Mouse (Mus musculus) gastrocnemius, postnatal 4 days (tissue): ENCODE data around the gene Xcl1. TPM values are rescaled to one million over a fixed set of nuclear protein-coding genes. Genes with fewer than 3 reads are reported as not detected.
"Not testable (repeated sequence)": the region's sequence is repeated elsewhere in the genome, so short reads cannot be mapped to it uniquely, and the experiment has no call there.

ENCODE experiments used
- DNase-seq, 2 experiments: peaks; one replicate each; pipeline ENCODE4 v3.0.0; 2021 to 2022; ENCODE audit warnings: low spot score in 2 of 2, mixed read lengths in 2 of 2
- long read RNA-seq, 2 experiments: library from polyadenylated mRNA; stranded (forward); transcript quantifications; one replicate each; pipeline ENCODE4 v2.0.0; 2021
- total RNA-seq, 2 experiments: library from RNA; stranded (reverse); gene quantifications; 2 replicates each; pipeline ENCODE4 v1.2.3; 2021

The Xcl1 gene
- total RNA-seq: not detected
- long read RNA-seq, experiment 1: 0 reads
- long read RNA-seq, experiment 2: 0 reads

DNA sequence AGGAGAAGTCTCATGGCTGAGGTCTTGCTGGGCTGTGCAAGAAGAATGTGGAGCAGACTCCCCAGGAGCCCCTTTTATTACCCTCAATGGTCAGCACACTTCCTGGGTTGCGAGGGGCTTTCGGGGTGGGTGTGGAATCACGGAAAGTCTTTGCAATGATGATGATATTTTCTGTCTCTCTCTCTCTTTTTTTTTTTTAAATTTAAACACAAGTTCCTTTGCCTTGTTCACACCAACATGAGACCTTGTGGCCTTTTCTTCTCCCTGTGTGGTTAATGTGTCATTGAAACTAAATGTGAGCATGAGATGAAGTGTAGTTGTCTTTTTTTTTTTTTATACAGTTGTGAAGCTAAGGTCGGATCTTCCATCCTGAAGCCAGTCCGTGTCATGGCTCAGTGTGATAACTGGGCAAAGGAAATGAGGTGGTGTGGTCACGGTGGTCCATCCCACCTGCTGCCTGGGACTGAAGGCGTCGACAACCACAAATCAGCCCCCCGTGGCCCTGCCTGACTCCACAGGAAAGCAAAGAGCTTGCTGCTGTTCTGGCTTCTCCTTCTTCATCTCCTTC, at the start of gene Xcl1:
Gene Xcl1, minus strand, starts transcription at position 51 of the 568 bp plus-strand sequence.
- no peak for DNase-seq

- DNase-seq: not testable (repeated sequence)
Measured at GRCm38 (mm10) chr1:164984681-164985080, 49.4 kb upstream of the Xcl1 start.

GRCm38 (mm10) chr1:164977351-164977750, 42.0 kb upstream of the Xcl1 start:
- DNase-seq: no peak

DNA sequence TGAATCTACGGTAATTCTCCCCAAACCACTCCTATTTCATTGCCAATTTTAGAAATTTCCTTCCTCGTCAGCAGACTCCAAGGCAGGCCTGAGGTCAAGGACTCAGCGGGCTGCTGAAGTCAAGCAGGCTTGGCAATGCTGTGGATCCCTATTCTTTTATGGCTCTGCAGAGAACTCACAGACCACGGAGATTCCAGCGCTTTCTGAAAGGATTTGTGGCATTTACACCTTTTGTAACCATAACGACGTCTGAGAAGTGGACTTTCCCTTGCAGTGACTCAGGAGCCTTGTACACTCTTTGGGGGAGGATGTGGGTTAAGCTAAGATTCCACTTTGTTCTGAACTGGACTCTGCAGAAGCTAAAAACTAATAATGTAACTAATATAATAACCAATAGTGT, 40.4 kb upstream of the Xcl1 start:
- DNase-seq: no peak

GRCm38 (mm10) chr1:164975276-164975675, 39.9 kb upstream of the Xcl1 start:
- no peak for DNase-seq

DNA sequence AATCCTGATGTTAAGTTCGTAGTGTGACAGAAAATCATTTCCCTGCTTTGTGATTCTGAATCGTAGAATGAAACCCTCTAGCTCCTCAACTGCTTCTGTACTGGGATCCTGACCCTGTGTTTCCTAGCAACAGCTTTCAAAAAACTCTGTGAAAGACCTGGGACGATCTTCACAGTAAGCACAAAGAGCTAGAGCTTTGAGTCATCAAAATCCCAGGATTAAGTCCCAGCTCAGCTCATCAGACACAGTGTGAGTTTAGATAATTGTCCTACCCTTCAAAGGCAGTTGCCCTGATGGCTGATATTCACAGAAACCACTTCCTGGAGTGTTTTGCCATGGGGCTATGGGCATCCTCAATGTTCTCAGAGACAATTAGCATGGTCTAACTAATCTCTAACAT, 38.5 kb upstream of the Xcl1 start:
- DNase-seq: no peak

- DNase-seq: no peak
Measured at GRCm38 (mm10) chr1:164973341-164973740, 38.0 kb upstream of the Xcl1 start.

- no peak for DNase-seq
Measured at GRCm38 (mm10) chr1:164972744-164973143, 37.4 kb upstream of the Xcl1 start.

- no peak for DNase-seq
Measured at GRCm38 (mm10) chr1:164966095-164966698, 30.9 kb upstream of the Xcl1 start.

GRCm38 (mm10) chr1:164960610-164961009, 25.3 kb upstream of the Xcl1 start:
- DNase-seq: no peak

- DNase-seq: no peak
Measured at GRCm38 (mm10) chr1:164959787-164960385, 24.6 kb upstream of the Xcl1 start.

GRCm38 (mm10) chr1:164959160-164959559, 23.8 kb upstream of the Xcl1 start:
- DNase-seq: no peak

DNA sequence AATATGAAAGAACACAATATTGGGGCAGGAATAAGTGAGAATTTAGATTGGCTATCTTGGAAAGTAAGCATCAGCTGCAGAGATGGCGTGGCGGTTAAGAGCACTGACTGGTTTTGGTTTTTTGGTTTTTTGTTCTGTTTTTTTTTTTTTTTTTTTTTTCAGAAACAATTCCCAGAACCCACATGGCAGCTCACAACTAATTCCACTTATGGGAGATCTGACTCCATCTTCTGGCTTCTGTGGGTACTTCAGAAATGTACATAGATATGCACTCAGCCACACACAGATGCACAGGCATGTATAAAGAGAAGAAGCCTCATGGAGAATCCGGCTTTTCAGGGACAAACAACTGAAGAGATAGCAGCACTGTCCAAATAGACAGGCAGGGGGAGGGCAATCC, 22.6 kb upstream of the Xcl1 start:
- DNase-seq: no peak

DNA sequence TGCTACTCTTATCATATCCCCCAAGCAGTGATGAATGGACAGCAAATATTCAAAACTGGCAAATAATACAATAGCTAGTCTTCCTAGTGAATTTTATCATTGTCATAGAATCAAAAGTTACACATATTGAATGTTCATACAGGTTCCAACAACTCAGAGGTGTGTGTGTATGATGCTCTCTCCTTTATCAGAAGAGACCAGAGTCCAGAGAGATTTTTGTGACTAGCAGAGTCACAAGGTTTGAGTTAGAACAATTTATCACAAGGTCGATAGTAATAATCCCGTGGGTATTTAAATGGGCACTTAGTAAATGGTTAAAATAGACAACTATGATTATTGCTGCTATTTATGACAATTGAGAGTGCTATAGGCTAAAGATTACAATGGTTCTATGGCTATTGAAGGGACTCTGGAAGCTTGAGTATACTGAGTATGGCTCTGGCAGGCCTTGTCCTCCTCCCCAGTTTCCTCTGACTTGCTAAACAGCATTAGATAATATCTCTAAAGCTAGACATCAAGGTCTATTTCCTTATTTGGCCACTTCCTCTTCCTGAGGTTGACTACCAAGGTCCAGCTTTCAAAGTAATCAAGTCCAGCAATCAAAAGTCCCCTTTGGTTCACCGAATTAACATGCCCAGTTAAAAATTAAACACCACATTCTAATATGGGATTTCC, 21.5 kb upstream of the Xcl1 start:
- no peak for DNase-seq

DNA sequence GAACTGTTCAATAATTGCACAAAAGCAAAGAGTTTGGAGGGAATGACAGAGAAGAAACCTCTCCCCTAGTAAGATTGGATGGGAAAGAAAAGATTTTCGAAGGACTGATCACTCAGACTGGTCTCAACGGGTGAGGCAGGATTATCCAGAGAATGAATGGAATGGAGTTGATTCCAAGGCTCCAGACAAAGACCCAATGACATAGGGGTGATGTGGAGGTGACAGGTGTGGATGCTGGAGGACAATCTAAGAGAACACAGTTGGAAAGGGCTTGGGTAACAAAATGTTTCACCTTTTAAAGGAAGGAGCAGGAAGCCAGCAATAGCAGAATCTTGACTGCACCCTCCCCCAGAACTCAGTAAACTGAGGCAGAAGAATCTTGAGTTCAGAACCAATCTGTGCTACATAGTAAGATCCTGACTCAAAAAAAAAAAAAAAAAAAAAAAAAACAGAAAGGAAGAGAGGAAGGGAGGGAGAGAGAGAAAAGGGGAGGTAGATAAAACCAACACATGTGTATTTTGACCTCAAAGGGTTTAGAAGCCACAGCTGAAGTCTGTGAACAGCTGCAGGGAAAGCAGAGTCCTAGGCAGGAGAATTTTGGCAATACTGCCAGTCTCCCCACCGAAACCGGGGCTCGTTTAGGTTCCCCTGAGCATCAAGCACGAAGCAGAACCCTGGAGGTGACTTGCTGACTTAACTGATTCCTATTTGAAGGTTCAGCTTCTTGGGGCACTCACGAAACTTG, 20.3 kb upstream of the Xcl1 start:
- DNase-seq: no peak

DNA sequence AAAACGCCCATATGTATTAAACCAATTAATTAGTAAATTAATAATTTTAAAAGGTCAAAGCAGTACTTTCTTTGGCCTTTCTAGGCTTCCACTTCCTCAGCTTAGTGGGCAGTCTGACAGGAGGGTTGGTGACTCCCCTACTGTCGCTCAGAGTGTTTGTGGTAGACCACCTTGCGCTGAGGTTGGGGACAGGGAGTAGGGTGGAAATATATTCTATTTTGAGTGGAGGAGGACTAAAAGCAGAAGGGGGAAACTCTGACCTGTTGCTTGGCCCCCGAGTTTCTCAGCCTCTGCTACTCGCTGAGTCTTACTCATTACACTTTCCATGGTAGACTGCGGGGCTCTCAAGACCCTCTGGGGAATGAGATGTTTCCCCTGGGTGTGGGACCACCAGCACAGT, 18.2 kb upstream of the Xcl1 start:
- DNase-seq: no peak

DNA sequence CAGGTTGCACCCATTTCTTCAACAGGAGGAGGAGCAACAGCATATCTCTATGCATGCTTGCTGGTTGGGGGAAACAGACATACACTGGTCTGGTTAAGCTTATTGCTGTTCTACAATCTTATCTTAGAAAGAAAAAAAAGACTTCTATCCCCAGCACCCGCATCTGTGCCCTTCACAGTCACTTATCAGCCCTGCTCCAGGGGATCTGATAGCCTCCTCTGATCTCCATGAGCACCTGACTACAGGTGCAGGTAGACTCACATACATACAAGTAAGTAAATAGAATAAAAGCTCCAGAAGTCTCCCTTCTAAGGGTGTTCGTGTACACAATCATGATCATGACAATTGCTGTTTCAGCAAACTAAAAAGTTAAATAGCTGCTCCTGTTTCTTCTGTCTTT, 733 bp upstream of the Xcl1 start:
- DNase-seq: no peak

- no peak for DNase-seq
Measured at GRCm38 (mm10) chr1:164933441-164934188, 1.7 kb downstream of the Xcl1 start.

GRCm38 (mm10) chr1:164931135-164931534, 4.2 kb downstream of the Xcl1 start:
- DNase-seq: no peak

GRCm38 (mm10) chr1:164930006-164930405, 5.3 kb downstream of the Xcl1 start:
- no peak for DNase-seq
